Mouse (Mus musculus) heart, postnatal 10 days (tissue): ENCODE measurements around the gene Timm23. TPM values are rescaled to one million over a fixed set of nuclear protein-coding genes. Genes with fewer than 3 reads are reported as not detected.

Source experiments
- DNase-seq, 2 experiments: peaks; one replicate each; pipeline ENCODE4 v3.0.0; 2021
- intact Hi-C: fragments of 180-260 bp; cut with DNase I; formaldehyde crosslinking; loops from one replicate; pipeline ENCODE4 v1.15.1; 2025
- total RNA-seq, 2 experiments: library from RNA; stranded (reverse); gene quantifications; 2 replicates each; pipeline ENCODE4 v1.2.3; 2021

Gene Timm23
- total RNA-seq, 2 experiments from 2014 or later, result 159 to 184 TPM

GRCm38 (mm10) chr14:32166062-32166441 lies 35.6 kb downstream of the Timm23 start:
- DNase-seq, result no peak
- intact Hi-C loops, result no loop called here

GRCm38 (mm10) chr14:32165278-32166061 lies 36.2 kb downstream of the Timm23 start:
- intact Hi-C loops, result no loop called here
- peak; percentile 69 to 77 for DNase-seq

GRCm38 (mm10) chr14:32164173-32165051 lies 37.3 kb downstream of the Timm23 start:
- intact Hi-C loops, result no loop called here
- DNase-seq, result no peak

GRCm38 (mm10) chr14:32163203-32163888 lies 38.4 kb downstream of the Timm23 start:
- no peak for DNase-seq
- intact Hi-C loops, result no loop called here

GRCm38 (mm10) chr14:32162231-32162630 lies 39.5 kb downstream of the Timm23 start:
- intact Hi-C loops, result no loop called here
- no peak for DNase-seq

- intact Hi-C loops, result no loop called here
- no peak for DNase-seq
These were observed 40.4 kb downstream of the Timm23 start for GRCm38 (mm10) chr14:32161090-32161885.

GRCm38 (mm10) chr14:32160563-32160962 lies 41.1 kb downstream of the Timm23 start:
- intact Hi-C loops, result no loop called here
- DNase-seq, result no peak

GRCm38 (mm10) chr14:32159690-32160246 lies 41.9 kb downstream of the Timm23 start, which contains the start of gene Ncoa4:
TSS of gene Ncoa4 (plus strand) at chr14:32159865.
- peak; percentile 99 to 100 for DNase-seq
- intact Hi-C loops, result no loop called here

- intact Hi-C loops, result no loop called here
- peak in 1 of 2 experiments; percentile 9 for DNase-seq
These were observed 42.5 kb downstream of the Timm23 start for GRCm38 (mm10) chr14:32159150-32159670.

GRCm38 (mm10) chr14:32154758-32155157 lies 46.9 kb downstream of the Timm23 start:
- DNase-seq, result no peak
- intact Hi-C loops, result no loop called here

- intact Hi-C loops, result no loop called here
- no peak for DNase-seq
These were observed 48.5 kb downstream of the Timm23 start for GRCm38 (mm10) chr14:32153156-32153555.

GRCm38 (mm10) chr14:32152243-32152965 lies 49.3 kb downstream of the Timm23 start:
- DNase-seq, result no peak
- intact Hi-C loops, result no loop called here

- no peak for DNase-seq
- intact Hi-C loops, result no loop called here
These were observed 50.8 kb downstream of the Timm23 start for GRCm38 (mm10) chr14:32150872-32151271.

GRCm38 (mm10) chr14:32146578-32146977 lies 55.1 kb downstream of the Timm23 start:
- no peak for DNase-seq
- intact Hi-C loops, result no loop called here

GRCm38 (mm10) chr14:32145809-32146511 lies 55.7 kb downstream of the Timm23 start:
- DNase-seq, result no peak
- intact Hi-C loops, result no loop called here

- DNase-seq, result no peak
- intact Hi-C loops, result no loop called here
These were observed 56.3 kb downstream of the Timm23 start for GRCm38 (mm10) chr14:32145401-32145800.

GRCm38 (mm10) chr14:32144734-32145133 lies 57.0 kb downstream of the Timm23 start:
- DNase-seq, result no peak
- intact Hi-C loops, result no loop called here

- DNase-seq, result no peak
- intact Hi-C loops, result no loop called here
These were observed 60.0 kb downstream of the Timm23 start, which contains the start of gene Msmb for GRCm38 (mm10) chr14:32141723-32142122. TSS of gene Msmb (plus strand) at chr14:32142023.
